Mouse (Mus musculus): ENCODE results near the gene Cdan1.

DNA sequence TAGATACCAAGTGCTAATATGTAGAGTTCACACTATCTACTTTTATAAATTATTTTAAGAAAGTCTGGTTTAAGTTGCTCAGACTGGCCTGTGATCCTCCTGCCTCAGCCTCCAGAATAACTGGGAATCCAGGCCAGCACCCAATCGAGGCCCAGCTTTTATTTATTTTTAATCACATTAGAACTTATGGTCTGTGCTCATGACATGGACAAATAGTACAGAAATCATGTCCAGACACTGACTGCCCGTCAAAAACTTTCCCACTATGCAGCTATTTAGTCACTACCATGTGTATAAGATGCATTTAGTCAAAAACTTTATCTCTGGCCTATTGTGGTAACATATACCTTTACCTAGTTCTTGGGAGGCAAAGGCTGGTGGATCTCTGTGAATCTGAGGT, 128.0 kb downstream of the Cdan1 start:
- TF ChIP-seq CTCF (IDR thresholded peaks at IDR 0.05; ENCODE audit: low read depth) (no peak), EP300 (IDR thresholded peaks at IDR 0.05; ENCODE audit: low read depth) (no peak)

All from heart, postnatal 0 days (tissue).